Mouse (Mus musculus): ENCODE data around the gene Ltn1. TPM values are rescaled to one million over a fixed set of nuclear protein-coding genes. Genes with fewer than 3 reads are reported as not detected.

Gene Ltn1
- total RNA-seq, 2 experiments from 2014 or later = 12.6 to 14.1 TPM

Other genes starting within 250 kb of the Ltn1 start
- gene N6amt1, start 78.4 kb downstream of the Ltn1 start, total RNA-seq (2015; ENCODE audit: low replicate concordance) = 2.9 and 3.2 TPM in 2 replicates
- 1.9 and 2.0 TPM in 2 replicates for gene N6amt1, start 78.4 kb downstream of the Ltn1 start, total RNA-seq (2017; ENCODE audit: low replicate concordance)
- 1.3 TPM in 1 of 2 replicates, not detected in the other for gene Rwdd2b, start 8.0 kb upstream of the Ltn1 start, total RNA-seq (2015; ENCODE audit: low replicate concordance)
- 1.4 and 4.2 TPM in 2 replicates for gene Rwdd2b, start 8.0 kb upstream of the Ltn1 start, total RNA-seq (2017; ENCODE audit: low replicate concordance)
- 41.9 and 65.2 TPM in 2 replicates for gene Usp16, start 22.1 kb upstream of the Ltn1 start, total RNA-seq (2015; ENCODE audit: low replicate concordance)
- gene Usp16, start 22.1 kb upstream of the Ltn1 start, total RNA-seq (2017; ENCODE audit: low replicate concordance) = 26.8 and 33.0 TPM in 2 replicates
- gene Cct8, start 63.3 kb upstream of the Ltn1 start, total RNA-seq (2015; ENCODE audit: low replicate concordance) = 74.6 and 75.0 TPM in 2 replicates
- gene Cct8, start 63.3 kb upstream of the Ltn1 start, total RNA-seq (2017; ENCODE audit: low replicate concordance) = 152 and 166 TPM in 2 replicates
- not detected in 2 replicates for gene Map3k7cl, start 120.7 kb upstream of the Ltn1 start, total RNA-seq (2015; ENCODE audit: low replicate concordance)
- not detected in 2 replicates for gene Map3k7cl, start 120.7 kb upstream of the Ltn1 start, total RNA-seq (2017; ENCODE audit: low replicate concordance)

All from erythroid progenitor cell, adult 5-6 weeks (primary cell).